Mouse (Mus musculus): ENCODE measurements at regions not wholly inside any gene's neighbourhood (a gene's known extent, or its start where the extent isn't known, plus 50 kb on each side); places are given as distances from the start of the nearest gene placed in this dataset.

- no peak for DNase-seq
Measured at GRCm38 (mm10) chr9:120628794-120629560, 57.7 kb downstream of the Rpl14 start.

GRCm38 (mm10) chr9:120629609-120630008 is 58.4 kb downstream of the Rpl14 start:
- no peak for DNase-seq

GRCm38 (mm10) chr9:120632821-120633220 is 61.6 kb downstream of the Rpl14 start:
- DNase-seq, result no peak

GRCm38 (mm10) chr9:120642656-120643055 is 71.4 kb downstream of the Rpl14 start:
- no peak for DNase-seq

GRCm38 (mm10) chr9:120643371-120643770 is 72.1 kb downstream of the Rpl14 start:
- DNase-seq, result no peak

- no peak for DNase-seq
Measured at GRCm38 (mm10) chr9:120645776-120646175, 74.5 kb downstream of the Rpl14 start.

GRCm38 (mm10) chr9:120646806-120647667 is 75.8 kb downstream of the Rpl14 start:
- DNase-seq, result no peak

- no peak for DNase-seq
Measured at GRCm38 (mm10) chr9:120647668-120647955, 76.4 kb downstream of the Rpl14 start.

- no peak for DNase-seq
Measured at GRCm38 (mm10) chr9:120652733-120653132, 81.5 kb downstream of the Rpl14 start.

- DNase-seq, result no peak
Measured at GRCm38 (mm10) chr9:120653170-120653569, 81.9 kb downstream of the Rpl14 start.

GRCm38 (mm10) chr9:120654736-120655135 is 83.5 kb downstream of the Rpl14 start:
- DNase-seq, result no peak

GRCm38 (mm10) chr9:120656976-120657375 is 85.7 kb downstream of the Rpl14 start:
- DNase-seq, result no peak

- DNase-seq, result no peak
Measured at GRCm38 (mm10) chr9:120657786-120658185, 86.5 kb downstream of the Rpl14 start.

GRCm38 (mm10) chr9:120658576-120658975 is 87.3 kb downstream of the Rpl14 start:
- DNase-seq, result no peak

- DNase-seq, result no peak
Measured at GRCm38 (mm10) chr9:120661226-120661625, 90.0 kb downstream of the Rpl14 start.

- DNase-seq, result no peak
Measured at GRCm38 (mm10) chr9:120661641-120662227, 90.5 kb downstream of the Rpl14 start.

GRCm38 (mm10) chr9:120663181-120663580 is 91.9 kb downstream of the Rpl14 start:
- no peak for DNase-seq

- DNase-seq, result no peak
Measured at GRCm38 (mm10) chr9:120664086-120664485, 92.8 kb downstream of the Rpl14 start.

- DNase-seq, result no peak
Measured at GRCm38 (mm10) chr9:120672452-120672851, 101.2 kb downstream of the Rpl14 start.

GRCm38 (mm10) chr9:120674855-120675254 is 103.6 kb downstream of the Rpl14 start:
- DNase-seq, result no peak

GRCm38 (mm10) chr9:120675371-120676150 is 104.3 kb downstream of the Rpl14 start:
- DNase-seq, result no peak

- DNase-seq, result no peak
Measured at GRCm38 (mm10) chr9:120676301-120676700, 105.1 kb downstream of the Rpl14 start.

- DNase-seq, result no peak
Measured at GRCm38 (mm10) chr9:120676771-120677170, 105.5 kb downstream of the Rpl14 start.

Measured in cerebellum, adult 8-10 months (tissue).